Mouse (Mus musculus) ES-CJ7 (cell line): Measurements from ENCODE around the gene Tmx4.

ENCODE experiments used
- DNase-seq: peaks from one replicate; pipeline ENCODE4 v3.0.0; 2011; ENCODE audit warnings: low read depth, low spot score

Tmx4 gene

GRCm38 (mm10) chr2:134559422-134559821, 84.5 kb downstream of the Tmx4 start:
- DNase-seq = no peak

- no peak for DNase-seq
Observed at GRCm38 (mm10) chr2:134554221-134554727, 89.7 kb downstream of the Tmx4 start, which contains the start of gene Hao1. TSS of gene Hao1 (minus strand) at chr2:134554368.

DNA sequence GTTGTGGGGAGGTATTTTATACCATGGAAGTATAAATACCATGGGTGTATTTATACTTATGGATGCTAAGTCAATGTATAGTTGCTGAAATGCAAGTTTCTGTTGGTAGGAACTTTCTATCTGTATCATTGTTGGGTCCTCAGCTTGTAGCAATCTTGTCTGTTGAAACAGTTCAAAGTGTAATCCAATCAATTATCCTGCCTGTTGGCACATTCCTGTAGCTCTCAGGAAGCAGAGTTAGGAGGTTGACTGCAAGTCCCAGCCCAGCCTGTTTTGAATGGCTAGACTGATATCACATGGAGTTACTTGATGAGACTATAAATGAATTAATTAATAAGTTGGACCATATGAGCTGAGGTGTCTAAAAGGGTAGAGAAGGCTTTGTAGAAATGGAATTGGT, 91.6 kb downstream of the Tmx4 start:
- DNase-seq = no peak

DNA sequence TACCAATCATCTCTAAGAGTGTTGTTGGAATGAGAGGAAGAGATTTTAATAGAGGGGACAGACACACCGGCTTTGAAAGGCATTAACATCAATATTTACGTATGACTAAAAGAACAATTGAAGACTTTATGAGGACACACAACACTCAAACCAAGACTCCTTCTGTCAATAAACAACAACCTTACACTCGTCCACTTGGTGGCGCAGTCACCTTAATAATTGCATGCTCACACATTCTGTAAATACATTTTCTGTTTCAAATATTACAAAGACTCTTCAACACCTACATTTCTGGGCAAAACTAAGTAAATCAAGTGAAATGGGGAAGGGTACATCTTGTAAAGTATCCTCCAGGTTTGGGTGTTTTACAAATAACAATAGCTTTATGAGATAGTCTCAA, 94.2 kb downstream of the Tmx4 start:
- peak; percentile 28 for DNase-seq

DNA sequence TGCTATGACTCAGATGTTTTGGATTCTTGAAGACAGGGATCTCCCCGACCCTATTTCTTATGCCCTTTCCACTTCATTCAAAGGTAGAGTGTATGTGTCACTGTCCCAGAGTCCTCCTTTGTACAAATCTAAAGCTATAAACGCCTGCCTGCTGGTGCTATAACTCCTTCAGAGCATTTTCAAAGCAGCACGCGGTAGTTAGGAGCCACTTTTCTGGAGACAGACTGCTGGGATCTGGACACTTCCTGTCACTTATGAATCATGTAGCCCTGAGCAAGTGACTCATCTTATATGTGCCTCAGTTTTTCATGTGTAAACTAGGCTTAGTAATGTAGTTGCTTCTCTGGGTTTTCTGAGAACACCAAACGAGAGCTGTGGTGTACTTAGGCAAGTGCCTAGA, 98.8 kb downstream of the Tmx4 start:
- DNase-seq = no peak

DNA sequence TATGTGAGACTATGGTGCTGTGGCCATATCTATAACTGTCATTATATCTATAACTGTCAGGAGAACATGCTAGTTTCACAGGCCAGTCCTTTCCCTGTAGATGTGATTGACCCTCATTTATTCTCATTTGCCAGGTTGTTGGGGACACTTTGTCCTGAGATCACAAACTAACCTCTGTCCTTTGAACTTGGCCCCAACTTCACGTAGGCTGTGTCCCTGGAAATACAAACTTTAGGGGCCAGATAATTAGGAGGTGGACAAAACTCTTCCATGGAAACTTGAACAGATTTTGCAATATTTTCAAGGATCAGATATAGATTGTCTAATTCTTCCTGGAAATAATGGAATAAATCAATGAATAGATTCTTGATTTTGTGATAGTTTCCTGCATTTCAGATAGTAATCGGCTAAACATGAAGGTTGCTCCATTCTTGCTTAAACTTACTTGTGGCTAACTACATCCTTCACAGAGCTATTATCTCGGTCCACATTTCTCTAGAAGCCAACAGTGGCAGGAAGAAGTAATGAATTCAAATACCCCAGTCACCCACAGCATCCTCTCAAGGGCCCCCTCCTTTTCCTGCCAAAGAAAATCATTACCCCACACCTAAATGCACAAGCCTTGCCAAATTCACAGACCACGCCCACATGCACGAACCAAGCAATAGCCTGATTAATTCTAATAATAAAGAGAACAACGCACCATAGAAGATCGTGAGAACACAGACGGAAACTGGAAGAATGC, 99.5 kb downstream of the Tmx4 start:
- DNase-seq = no peak
